Mouse (Mus musculus): ENCODE data around the gene Vav3. TPM values are rescaled to one million over a fixed set of nuclear protein-coding genes. Genes with fewer than 3 reads are reported as not detected.

Gene Vav3
- polyA plus RNA-seq (2012) = 18.6 and 19.9 TPM in 2 replicates

DNA sequence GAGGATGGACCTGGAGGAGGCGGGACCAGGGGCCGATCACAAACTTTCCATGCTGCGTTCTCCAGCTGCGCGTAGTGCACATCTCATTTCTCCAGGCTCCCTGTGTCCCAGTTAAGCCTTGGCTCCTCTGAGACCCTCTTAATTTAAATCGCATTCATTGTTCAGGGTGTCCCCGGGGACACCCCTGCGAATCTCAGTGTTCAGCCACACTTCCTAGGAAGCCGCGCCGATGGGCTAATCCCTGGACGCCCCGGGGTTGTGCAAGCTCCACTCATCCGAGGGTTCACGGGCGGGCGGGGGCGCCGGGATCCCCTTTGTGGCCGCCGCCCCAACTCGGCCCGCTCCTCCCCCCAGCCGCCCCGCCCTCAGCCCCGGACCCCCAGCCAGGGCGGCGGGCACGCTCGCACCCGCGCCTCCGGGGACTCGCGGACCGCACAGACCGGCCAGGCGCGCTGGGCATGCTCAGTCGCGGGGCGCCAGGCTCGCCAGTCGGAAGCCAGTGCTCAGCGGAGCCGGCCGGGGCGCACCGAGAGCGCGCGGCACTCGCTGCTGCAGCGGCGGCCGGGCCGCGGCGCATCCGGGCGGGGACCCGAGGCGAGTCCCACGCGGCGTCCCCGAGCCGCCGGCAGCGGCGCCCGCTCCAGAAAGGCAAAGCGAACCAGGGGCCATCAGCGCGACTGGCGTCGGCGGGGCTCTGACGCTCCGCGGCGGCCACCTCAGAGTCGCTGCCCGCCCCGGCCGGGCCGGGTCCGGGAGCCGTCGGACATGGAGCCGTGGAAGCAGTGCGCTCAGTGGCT is at the start of gene Vav3:
Gene Vav3, plus strand, starts transcription at position 380 of the 797 bp plus-strand sequence.

Other genes with a start within 250 kb of the Vav3 start
- gene Slc25a24, start 217.5 kb upstream of the Vav3 start, polyA plus RNA-seq (2012) = 7.3 and 8.3 TPM in 2 replicates